Mouse (Mus musculus) hindbrain, embryonic 12.5 days (tissue): ENCODE data around the gene Slc22a23. TPM values are rescaled to one million over a fixed set of nuclear protein-coding genes. Genes with fewer than 3 reads are reported as not detected.

ENCODE experiments used
- ATAC-seq: fragments of 200-750 bp; cut with Nextera tagmentation; 2 replicates; pipeline ENCODE4 v1.8.0; 2017; ENCODE audit warnings: moderate TSS enrichment; ENCODE audit not compliant: low FRiP score
- H3K27ac ChIP-seq: fragments of 300-500 bp; sonication (generic); 2 replicates; pipeline ENCODE4 v1.5.1; 2016; ENCODE audit warnings: mild to moderate bottlenecking
- H3K27me3 ChIP-seq: fragments of 300-500 bp; sonication (generic); 2 replicates; pipeline ENCODE4 v1.6.1; 2016; ENCODE audit warnings: mild to moderate bottlenecking
- H3K36me3 ChIP-seq: fragments of 300-500 bp; sonication (generic); 2 replicates; pipeline ENCODE4 v1.6.1; 2016; ENCODE audit warnings: mild to moderate bottlenecking
- H3K4me1 ChIP-seq: fragments of 300-500 bp; sonication (generic); 2 replicates; pipeline ENCODE4 v1.6.1; 2016
- H3K4me2 ChIP-seq: fragments of 300-500 bp; sonication (generic); replicated peaks from 2 replicates; pipeline ENCODE4 v1.6.1; 2016; ENCODE audit warnings: mild to moderate bottlenecking
- H3K4me3 ChIP-seq: fragments of 300-500 bp; sonication (generic); 2 replicates; pipeline ENCODE4 v1.5.1; 2016; ENCODE audit warnings: mild to moderate bottlenecking
- H3K9ac ChIP-seq: fragments of 300-500 bp; sonication (generic); 2 replicates; pipeline ENCODE4 v1.6.1; 2016; ENCODE audit warnings: mild to moderate bottlenecking, moderate library complexity
- H3K9me3 ChIP-seq: fragments of 300-500 bp; sonication (generic); replicated peaks from 2 replicates; pipeline ENCODE4 v1.6.1; 2016; ENCODE audit warnings: mild to moderate bottlenecking
- WGBS: fragments of 180-500 bp; shearing (Covaris S2); methylation state at CpG from one replicate; pipeline ENCODE4 v1.1.7; 2016; 5-methylcytosine and 5-hydroxymethylcytosine counted together
- polyA plus RNA-seq: library from polyadenylated mRNA; unstranded; fragments of >200 nt; fragmentation: Nextera tagmentation; extraction: Ambion mirVana; gene quantifications from 2 replicates; pipeline ENCODE4 v1.2.1, GENCODE M21; 2016

The Slc22a23 gene
- polyA plus RNA-seq, 1 experiment from 2014 or later, result 16.1 TPM

- WGBS, result 95% methylated on average over 1 of the region's 1 CpGs
- Histone ChIP-seq H3K27ac (no peak overlapping the region), H3K4me3 (no peak overlapping the region), H3K9me3 (no peaks in the 10 kb centered on the region), H3K4me1 (peaks cover 12% of the 10 kb centered on the region), H3K4me2 (no peak overlapping the region), H3K9ac (no peak overlapping the region), H3K27me3 (no peaks in the 10 kb centered on the region), H3K36me3 (no peaks in the 10 kb centered on the region)
- no peak for ATAC-seq
Measured at GRCm38 (mm10) chr13:34159926-34160325, 185.1 kb downstream of the Slc22a23 start.

- Histone ChIP-seq H3K36me3 (no peaks in the 10 kb centered on the region), H3K27me3 (no peaks in the 10 kb centered on the region), H3K9me3 (no peaks in the 10 kb centered on the region), H3K27ac (no peak overlapping the region), H3K4me1 (peaks cover 17% of the 10 kb centered on the region), H3K4me2 (no peak overlapping the region), H3K9ac (no peak overlapping the region), H3K4me3 (no peak overlapping the region)
- no peak for ATAC-seq
- 90% methylated on average over 3 of the region's 3 CpGs for whole genome bisulfite sequencing
Measured at GRCm38 (mm10) chr13:34157596-34158157, 187.3 kb downstream of the Slc22a23 start.

- WGBS, result 71% methylated on average over 2 of the region's 2 CpGs
- H3K9ac ChIP-seq, result no peak overlapping the region
- H3K27ac ChIP-seq, result peak overlapping the region; percentile 26; the same call in 1 of the 2 replicates
- no peak overlapping the region for H3K4me2 ChIP-seq
- no peak overlapping the region for H3K4me3 ChIP-seq
- H3K9me3 ChIP-seq, result no peaks in the 10 kb centered on the region
- no peaks in the 10 kb centered on the region for H3K27me3 ChIP-seq
- H3K4me1 ChIP-seq, result peaks cover 11% of the 10 kb centered on the region
- no peaks in the 10 kb centered on the region for H3K36me3 ChIP-seq
- no peak for ATAC-seq
Measured at GRCm38 (mm10) chr13:34156840-34157185, 188.2 kb downstream of the Slc22a23 start.

- Histone ChIP-seq H3K4me2 (no peak overlapping the region), H3K27me3 (no peaks in the 10 kb centered on the region), H3K36me3 (no peaks in the 10 kb centered on the region), H3K9me3 (no peaks in the 10 kb centered on the region), H3K4me3 (no peak overlapping the region), H3K9ac (no peak overlapping the region), H3K4me1 (peaks cover 11% of the 10 kb centered on the region), H3K27ac (peak overlapping the region; percentile 26; the same call in 1 of the 2 replicates)
- 59% methylated on average over 8 of the region's 8 CpGs for WGBS
- no peak for ATAC-seq
Measured at GRCm38 (mm10) chr13:34156133-34156839, 188.7 kb downstream of the Slc22a23 start.

- Histone ChIP-seq H3K27me3 (no peaks in the 10 kb centered on the region), H3K4me2 (peak overlapping the region; percentile 26), H3K27ac (peak overlapping the region; percentile 64; the same call in 1 of the 2 replicates), H3K36me3 (no peaks in the 10 kb centered on the region), H3K9me3 (no peaks in the 10 kb centered on the region), H3K4me3 (no peak overlapping the region), H3K4me1 (peaks cover 21% of the 10 kb centered on the region), H3K9ac (no peak overlapping the region)
- WGBS, result 35% methylated on average over 3 of the region's 3 CpGs
- no peak for ATAC-seq
Measured at GRCm38 (mm10) chr13:34154931-34155272, 190.1 kb downstream of the Slc22a23 start.

- Histone ChIP-seq H3K4me1 (peaks cover 26% of the 10 kb centered on the region), H3K9ac (no peak overlapping the region), H3K4me2 (peak overlapping the region; percentile 26), H3K9me3 (no peaks in the 10 kb centered on the region), H3K27ac (peak overlapping the region; percentile 64), H3K27me3 (no peaks in the 10 kb centered on the region), H3K36me3 (no peaks in the 10 kb centered on the region), H3K4me3 (no peak overlapping the region; the same call in 1 of the 2 replicates)
- ATAC-seq, result peak; percentile 55
- WGBS, result 45% methylated on average over 13 of the region's 13 CpGs
Measured at GRCm38 (mm10) chr13:34154217-34154930, 190.6 kb downstream of the Slc22a23 start.

GRCm38 (mm10) chr13:34153254-34154011, 191.5 kb downstream of the Slc22a23 start:
- Histone ChIP-seq H3K27me3 (no peaks in the 10 kb centered on the region), H3K4me3 (no peak overlapping the region), H3K9me3 (no peaks in the 10 kb centered on the region), H3K4me2 (no peak overlapping the region), H3K4me1 (peaks cover 28% of the 10 kb centered on the region), H3K9ac (no peak overlapping the region), H3K27ac (0 out of 2 replicates have a peak overlapping the region, but pooled peaks have one; percentile 9), H3K36me3 (no peaks in the 10 kb centered on the region)
- ATAC-seq, result no peak
- WGBS, result 78% methylated on average over 4 of the region's 5 CpGs

- 73% methylated on average over 7 of the region's 7 CpGs for WGBS
- Histone ChIP-seq H3K9me3 (no peaks in the 10 kb centered on the region), H3K27me3 (no peaks in the 10 kb centered on the region), H3K4me2 (no peak overlapping the region), H3K36me3 (no peaks in the 10 kb centered on the region), H3K9ac (no peak overlapping the region), H3K4me1 (peaks cover 36% of the 10 kb centered on the region), H3K27ac (no peak overlapping the region), H3K4me3 (no peak overlapping the region)
- ATAC-seq, result no peak
Measured at GRCm38 (mm10) chr13:34152695-34153094, 192.3 kb downstream of the Slc22a23 start.

GRCm38 (mm10) chr13:34151425-34151824, 193.6 kb downstream of the Slc22a23 start:
- no peaks in the 10 kb centered on the region for H3K9me3 ChIP-seq
- H3K36me3 ChIP-seq, result no peaks in the 10 kb centered on the region
- H3K27me3 ChIP-seq, result no peaks in the 10 kb centered on the region
- no peak overlapping the region for H3K4me2 ChIP-seq
- no peak overlapping the region for H3K27ac ChIP-seq
- ATAC-seq, result no peak
- no peak overlapping the region for H3K4me3 ChIP-seq
- H3K4me1 ChIP-seq, result peaks cover 37% of the 10 kb centered on the region
- 95% methylated on average over 1 of the region's 1 CpGs for WGBS
- no peak overlapping the region for H3K9ac ChIP-seq

GRCm38 (mm10) chr13:34150271-34151027, 194.5 kb downstream of the Slc22a23 start:
- peak overlapping the region; percentile 56 for H3K4me2 ChIP-seq
- no peaks in the 10 kb centered on the region for H3K27me3 ChIP-seq
- H3K9ac ChIP-seq, result peak overlapping the region; percentile 52
- no peaks in the 10 kb centered on the region for H3K36me3 ChIP-seq
- H3K9me3 ChIP-seq, result no peaks in the 10 kb centered on the region
- H3K4me1 ChIP-seq, result peaks cover 37% of the 10 kb centered on the region
- H3K27ac ChIP-seq, result peak overlapping the region; percentile 99
- WGBS, result 14% methylated on average over 19 of the region's 19 CpGs
- ATAC-seq, result no peak
- H3K4me3 ChIP-seq, result peak overlapping the region; percentile 7; the same call in 1 of the 2 replicates

- peak; percentile 13; the same call in 1 of the 2 replicates for ATAC-seq
- H3K9ac ChIP-seq, result peak overlapping the region; percentile 52
- WGBS, result 48% methylated on average over 5 of the region's 5 CpGs
- peaks cover 36% of the 10 kb centered on the region for H3K4me1 ChIP-seq
- H3K27ac ChIP-seq, result peak overlapping the region; percentile 99
- H3K4me2 ChIP-seq, result peak overlapping the region; percentile 56
- H3K4me3 ChIP-seq, result peak overlapping the region; percentile 30
- H3K27me3 ChIP-seq, result no peaks in the 10 kb centered on the region
- H3K9me3 ChIP-seq, result no peaks in the 10 kb centered on the region
- H3K36me3 ChIP-seq, result no peaks in the 10 kb centered on the region
Measured at GRCm38 (mm10) chr13:34149463-34150176, 195.4 kb downstream of the Slc22a23 start.
